Mouse (Mus musculus) hindbrain, embryonic 16.5 days (tissue): ENCODE measurements around the gene Rad1. TPM values are rescaled to one million over a fixed set of nuclear protein-coding genes. Genes with fewer than 3 reads are reported as not detected.

Experiments used
- ATAC-seq: fragments of 200-750 bp; cut with Nextera tagmentation; 2 replicates; pipeline ENCODE4 v1.8.0; 2017; ENCODE audit warnings: moderate TSS enrichment, moderate library complexity
- H3K27ac ChIP-seq: fragments of 300-500 bp; sonication (generic); 2 replicates; pipeline ENCODE4 v1.5.1; 2014; ENCODE audit warnings: low read depth, mild to moderate bottlenecking, control low read depth, low read length, moderate library complexity
- H3K27me3 ChIP-seq: fragments of 300-500 bp; sonication (generic); replicated peaks from 2 replicates; pipeline ENCODE4 v1.6.1; 2014; ENCODE audit warnings: low read length; ENCODE audit not compliant: control insufficient read depth, insufficient read depth
- H3K36me3 ChIP-seq: fragments of 300-500 bp; sonication (generic); 2 replicates; pipeline ENCODE4 v1.6.1; 2014; ENCODE audit warnings: mild to moderate bottlenecking, low read length, moderate library complexity, mixed read lengths; ENCODE audit not compliant: control insufficient read depth, insufficient read depth
- H3K4me1 ChIP-seq: fragments of 300-500 bp; sonication (generic); 2 replicates; pipeline ENCODE4 v1.6.1; 2014; ENCODE audit warnings: low read depth, low read length; ENCODE audit not compliant: control insufficient read depth, insufficient read depth
- H3K4me2 ChIP-seq: fragments of 300-500 bp; sonication (generic); 2 replicates; pipeline ENCODE4 v1.6.1; 2014; ENCODE audit warnings: mild to moderate bottlenecking, low read length, control low read depth, moderate library complexity
- H3K4me3 ChIP-seq: fragments of 300-500 bp; sonication (generic); 2 replicates; pipeline ENCODE4 v1.5.1; 2014; ENCODE audit warnings: mild to moderate bottlenecking, low read length, control low read depth, moderate library complexity
- H3K9ac ChIP-seq: fragments of 300-500 bp; sonication (generic); 2 replicates; pipeline ENCODE4 v1.6.1; 2014; ENCODE audit warnings: low read depth, mild to moderate bottlenecking, control low read depth, low read length, moderate library complexity
- H3K9me3 ChIP-seq: fragments of 300-500 bp; sonication (generic); 2 replicates; pipeline ENCODE4 v1.6.1; 2014; ENCODE audit warnings: mild to moderate bottlenecking, low read length, moderate library complexity; ENCODE audit not compliant: control insufficient read depth
- WGBS: fragments of 180-500 bp; shearing (Covaris S2); extraction: QIAGEN DNeasy Blood & Tissue Kit; methylation state at CpG from one replicate; pipeline ENCODE4 v1.1.7; 2014; 5-methylcytosine and 5-hydroxymethylcytosine counted together
- polyA plus RNA-seq: library from polyadenylated mRNA; unstranded; fragments of >200 nt; fragmentation: Nextera tagmentation; extraction: Ambion mirVana; gene quantifications from 2 replicates; pipeline ENCODE4 v1.2.1, GENCODE M21; 2015

Gene Rad1
- polyA plus RNA-seq, 1 experiment from 2014 or later, result 18.5 TPM

GRCm38 (mm10) chr15:10535969-10536368 is 50.2 kb downstream of the Rad1 start:
- Histone ChIP-seq H3K9me3 (no peaks in the 10 kb centered on the region), H3K27ac (no peak overlapping the region), H3K36me3 (no peaks in the 10 kb centered on the region), H3K9ac (no peak overlapping the region), H3K4me2 (no peak overlapping the region), H3K4me3 (no peak overlapping the region), H3K27me3 (no peaks in the 10 kb centered on the region), H3K4me1 (no peaks in the 10 kb centered on the region)
- no peak for ATAC-seq
- 87% methylated on average over 7 of the region's 7 CpGs for WGBS

- H3K9me3 ChIP-seq, result no peaks in the 10 kb centered on the region
- no peaks in the 10 kb centered on the region for H3K27me3 ChIP-seq
- no peaks in the 10 kb centered on the region for H3K36me3 ChIP-seq
- H3K9ac ChIP-seq, result no peak overlapping the region
- WGBS, result 80% methylated on average over 16 of the region's 16 CpGs
- no peak overlapping the region for H3K27ac ChIP-seq
- H3K4me2 ChIP-seq, result no peak overlapping the region
- H3K4me1 ChIP-seq, result no peaks in the 10 kb centered on the region
- no peak for ATAC-seq
- H3K4me3 ChIP-seq, result no peak overlapping the region
Measured at GRCm38 (mm10) chr15:10540271-10541088, 54.7 kb downstream of the Rad1 start.

Other genes starting within 250 kb of the Rad1 start
- gene Gm21973, start 160.6 kb upstream of the Rad1 start, polyA plus RNA-seq, result not detected in 2 replicates
- not detected in 2 replicates for gene Agxt2, start 127.5 kb upstream of the Rad1 start, polyA plus RNA-seq
- 5.9 and 6.4 TPM in 2 replicates for gene Dnajc21, start 15.5 kb upstream of the Rad1 start, polyA plus RNA-seq
- 40.2 and 45.6 TPM in 2 replicates for gene Brix1, start 71 bp upstream of the Rad1 start, polyA plus RNA-seq
- gene Ttc23l, start 72.7 kb downstream of the Rad1 start, polyA plus RNA-seq, result not detected in 2 replicates
- 8.2 and 11.6 TPM in 2 replicates for gene Rai14, start 228.6 kb downstream of the Rad1 start, polyA plus RNA-seq